Mouse (Mus musculus) retina, embryonic 14.5 days (tissue): ENCODE results near the gene Celsr1.
A peak's percentile ranks its signal among the peaks of the same experiment; 100 is the strongest.
"Not testable (repeated sequence)": the region's sequence is repeated elsewhere in the genome, so short reads cannot be mapped to it uniquely, and the experiment has no call there.

Experiments used
- DNase-seq: peaks from one replicate; pipeline ENCODE4 v3.0.0-alpha.2; 2015; ENCODE audit warnings: low spot score

Celsr1 gene

DNA sequence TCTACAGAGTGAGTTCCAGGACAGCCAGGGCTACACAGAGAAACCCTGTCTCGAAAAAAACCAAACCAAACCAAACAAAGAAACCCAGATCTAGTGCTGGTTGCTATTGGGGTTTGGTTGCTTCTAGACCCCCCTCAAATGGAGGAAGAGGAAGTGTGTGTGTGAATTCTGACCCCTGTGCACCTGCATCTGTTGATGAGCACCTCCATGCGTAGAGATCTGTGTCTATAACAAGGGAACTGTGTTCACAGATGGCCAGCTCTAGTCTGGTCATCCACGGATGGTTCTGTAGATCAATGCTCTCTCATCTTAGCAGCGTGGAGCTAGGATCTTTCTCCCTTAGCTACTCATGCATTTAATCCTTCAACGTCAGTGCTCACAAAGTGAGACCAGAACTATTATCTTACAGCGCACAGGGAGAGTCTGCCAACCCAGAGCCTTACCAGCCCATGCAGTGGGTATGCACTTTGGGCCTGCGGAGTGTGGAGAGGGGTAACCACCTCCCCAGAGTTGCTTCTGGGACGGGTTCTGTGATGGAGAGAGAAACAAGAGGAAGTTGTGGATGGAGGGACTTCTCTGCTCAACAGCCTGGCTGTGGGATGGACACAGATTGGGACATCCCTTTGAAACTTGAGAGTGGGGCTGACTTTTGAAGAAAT lies 30.7 kb upstream of the Celsr1 start:
- no peak for DNase-seq

DNA sequence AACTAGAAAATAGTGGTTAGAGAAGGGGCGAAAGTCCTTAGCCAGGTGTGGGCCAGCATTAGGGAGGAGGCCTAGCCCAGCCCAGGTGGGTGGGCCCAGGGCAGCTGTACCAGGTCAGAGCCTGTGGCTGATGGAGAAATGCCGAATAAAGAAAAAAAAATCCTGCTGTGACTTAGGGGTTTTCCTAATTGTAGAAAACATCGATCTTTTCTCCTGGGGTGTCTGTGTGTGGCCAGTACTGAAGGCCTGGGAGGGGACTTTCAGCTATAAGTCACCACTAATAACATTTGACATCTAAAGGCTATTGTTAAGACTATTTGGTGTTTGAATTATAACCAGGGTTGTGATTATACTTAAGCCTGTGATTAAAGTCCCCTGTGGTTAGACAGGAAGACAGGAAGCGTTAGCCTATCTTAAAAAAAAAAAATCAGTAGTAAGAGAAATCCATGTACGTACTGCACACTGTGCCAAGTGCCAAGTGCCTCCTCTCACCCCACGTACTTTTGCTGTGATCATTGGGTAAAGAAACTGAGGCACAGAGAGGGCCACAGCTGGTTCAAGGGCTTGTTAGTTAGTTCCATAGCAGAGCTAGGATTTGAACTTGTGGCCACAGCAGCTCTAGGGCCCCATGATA lies 28.4 kb upstream of the Celsr1 start:
- no peak for DNase-seq

DNA sequence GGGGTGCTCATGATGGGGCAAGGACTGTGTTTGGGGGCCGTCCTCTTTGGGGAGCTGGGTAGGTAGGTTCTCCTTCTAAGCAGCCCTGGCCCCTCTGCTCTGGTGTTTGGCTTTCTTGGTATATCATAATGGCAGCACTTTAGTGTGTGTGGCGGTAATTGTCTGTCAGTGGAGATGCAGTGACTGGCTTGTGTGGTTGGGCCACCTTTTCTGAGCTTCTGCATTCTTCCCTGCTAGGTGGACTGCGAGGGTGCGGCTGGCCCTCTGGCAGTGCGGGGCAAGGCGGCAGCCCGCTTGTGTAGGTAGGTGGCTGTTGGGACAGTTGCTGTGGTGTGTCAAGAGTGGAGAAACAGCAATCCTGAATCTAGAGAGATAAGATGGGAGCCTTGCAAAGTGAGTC lies 27.6 kb upstream of the Celsr1 start:
- no peak for DNase-seq

DNA sequence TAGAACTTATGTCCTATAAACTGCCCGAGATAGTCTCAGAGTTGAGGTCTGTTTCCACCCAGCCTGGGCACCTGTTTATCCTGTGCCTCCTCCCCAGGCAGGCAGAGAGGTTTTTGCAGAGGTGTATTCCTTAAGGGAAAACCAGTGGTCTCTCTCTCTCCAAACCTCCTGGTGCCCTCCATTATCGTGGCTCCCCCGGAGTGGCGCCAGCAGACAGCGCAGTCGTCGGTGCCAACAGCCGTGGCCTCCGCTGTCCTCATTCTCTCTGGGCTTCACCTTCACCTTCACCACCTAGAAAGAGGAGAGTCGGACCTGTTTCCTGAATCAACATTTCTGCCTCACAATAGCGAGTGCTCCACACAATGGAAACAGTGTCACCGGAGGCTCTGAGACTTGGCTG lies 27.0 kb upstream of the Celsr1 start:
- DNase-seq = no peak

DNA sequence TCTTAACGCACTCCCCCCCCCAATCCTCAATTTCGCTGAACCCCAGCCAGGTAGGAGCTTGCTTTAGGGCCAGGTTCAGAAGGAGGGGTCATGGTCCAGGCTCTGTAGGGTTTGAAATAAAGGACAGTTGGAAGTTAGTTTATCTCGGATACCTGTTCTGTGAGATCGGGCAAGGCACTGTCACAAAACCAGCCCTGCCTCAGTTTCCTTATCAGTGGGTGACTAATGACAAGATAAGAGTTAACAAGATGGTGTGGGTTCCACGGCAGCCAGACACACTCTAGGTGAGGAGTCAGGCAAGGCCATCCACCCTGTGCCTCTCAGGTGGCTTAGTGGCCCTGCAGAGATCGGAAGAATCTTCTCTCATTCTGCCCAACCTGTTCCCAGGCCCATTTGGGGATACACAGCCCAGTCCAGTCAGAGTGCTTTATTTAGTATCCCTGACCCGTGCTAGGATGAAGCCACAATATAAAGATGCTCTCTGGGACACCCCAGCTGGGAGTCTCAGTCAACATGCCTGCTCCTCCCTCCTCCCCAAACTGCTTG lies 26.3 kb upstream of the Celsr1 start:
- DNase-seq = no peak

DNA sequence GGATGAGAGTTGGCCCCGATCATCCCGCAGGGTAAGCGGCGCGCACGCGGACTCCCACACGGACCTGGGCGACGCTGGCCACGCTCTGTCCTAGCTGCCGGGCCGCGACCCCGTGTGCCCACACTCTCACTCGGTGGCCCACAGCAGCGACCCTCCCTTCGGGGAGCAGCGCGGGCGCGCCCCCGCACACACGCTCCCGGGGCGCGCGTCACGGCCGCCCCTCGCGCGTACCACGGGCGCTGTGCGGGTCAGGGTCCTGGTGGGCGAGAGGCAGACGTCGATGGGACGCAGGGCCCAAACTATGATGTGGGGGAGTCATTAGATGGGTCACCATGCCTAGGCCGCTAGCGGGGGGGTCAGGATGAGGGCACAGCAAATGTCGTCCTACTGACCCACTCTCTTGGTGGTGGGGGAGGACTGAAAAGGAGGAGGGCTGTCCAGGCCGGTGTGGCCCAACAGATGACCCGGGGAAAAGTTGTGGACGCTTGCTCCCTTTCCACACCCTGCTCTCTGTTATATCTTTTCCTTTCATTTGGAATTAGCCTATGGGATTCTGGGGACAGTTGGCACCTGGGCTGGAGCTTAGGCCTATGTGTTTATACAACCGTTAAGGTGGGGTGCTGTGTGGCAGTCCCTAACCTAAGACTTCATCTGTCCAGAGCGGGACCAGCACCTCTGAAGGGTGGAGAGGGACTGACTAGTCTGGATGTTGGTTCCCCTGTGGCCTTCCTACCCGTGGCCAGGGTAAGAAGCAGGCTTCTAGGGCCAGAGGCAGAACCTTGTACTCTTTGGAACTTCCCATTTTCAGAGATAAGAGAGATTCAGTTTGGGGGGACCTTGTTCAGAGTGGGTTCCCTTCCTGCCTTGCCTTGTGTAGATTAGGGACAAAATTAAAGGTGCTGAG lies 25.6 kb upstream of the Celsr1 start:
- no peak for DNase-seq

DNA sequence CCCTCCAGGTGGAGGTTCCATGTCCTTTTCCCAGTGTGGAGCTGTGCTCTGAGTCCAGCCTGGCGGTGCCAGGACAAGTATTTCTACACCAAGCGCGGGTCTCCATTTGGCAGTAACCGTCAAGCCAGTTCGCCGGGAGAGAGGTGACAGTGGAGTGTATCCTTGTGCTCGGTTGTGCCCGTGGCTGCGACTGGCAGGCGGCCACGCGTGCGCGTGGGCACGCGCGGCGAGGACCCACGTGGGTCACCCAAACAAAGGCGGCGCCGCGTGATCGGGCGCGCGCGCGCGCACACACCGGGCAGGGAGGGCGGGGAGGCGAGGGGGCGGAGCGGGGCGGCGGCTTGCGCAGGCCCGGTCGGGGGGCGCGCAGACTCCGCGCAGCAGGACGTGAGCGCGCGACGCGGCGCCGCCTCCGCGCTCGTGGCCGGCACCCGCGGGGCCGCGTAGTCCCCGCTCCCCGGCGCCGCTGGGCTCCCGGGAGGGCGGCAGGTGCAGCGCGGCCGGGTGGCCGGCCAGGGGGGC lies 24.9 kb upstream of the Celsr1 start:
- DNase-seq = peak; percentile 83

DNA sequence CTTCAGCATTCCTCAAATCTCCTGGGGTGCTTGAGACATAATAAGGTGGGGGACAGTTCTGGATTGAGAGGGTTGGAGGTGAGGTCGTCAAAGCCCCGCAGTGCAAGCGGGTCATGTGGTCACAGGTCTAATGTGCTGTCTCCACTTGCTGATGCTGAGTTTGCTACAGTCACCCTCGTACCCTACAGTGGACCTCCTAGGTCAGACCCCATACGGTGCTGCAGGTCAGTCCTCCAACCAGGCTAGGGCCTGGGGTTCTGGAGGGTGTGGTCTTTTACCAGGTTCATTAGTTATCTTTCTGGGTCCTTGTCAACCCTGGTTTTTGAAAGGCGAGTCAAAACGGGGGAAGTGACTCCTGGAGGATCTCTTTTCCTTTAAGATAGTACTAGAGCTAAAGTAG lies 24.3 kb upstream of the Celsr1 start:
- DNase-seq = no peak

DNA sequence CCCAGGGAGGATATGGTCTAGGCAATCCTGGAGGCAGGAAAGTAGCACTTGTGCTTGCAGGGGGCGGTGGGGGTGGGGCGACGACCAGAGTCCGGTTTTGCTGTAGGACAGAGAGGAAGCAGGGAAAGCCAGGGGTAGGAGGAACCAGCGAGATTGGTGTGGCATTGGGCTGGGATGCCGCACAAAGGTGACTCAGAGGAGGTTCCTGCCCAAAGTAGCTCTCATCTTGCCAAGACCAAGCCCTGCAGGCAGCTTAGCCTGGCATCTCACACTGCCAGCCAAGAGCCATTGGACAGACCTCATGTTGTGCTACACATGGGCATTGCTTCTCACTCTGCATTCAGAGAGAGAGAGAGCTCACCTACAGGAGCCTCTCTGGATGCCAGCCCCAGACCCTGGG lies 23.8 kb upstream of the Celsr1 start, which contains the start of gene Gramd4:
Gene Gramd4 (plus strand): TSS at position 283 of the 400 bp plus-strand sequence.
- no peak for DNase-seq

DNA sequence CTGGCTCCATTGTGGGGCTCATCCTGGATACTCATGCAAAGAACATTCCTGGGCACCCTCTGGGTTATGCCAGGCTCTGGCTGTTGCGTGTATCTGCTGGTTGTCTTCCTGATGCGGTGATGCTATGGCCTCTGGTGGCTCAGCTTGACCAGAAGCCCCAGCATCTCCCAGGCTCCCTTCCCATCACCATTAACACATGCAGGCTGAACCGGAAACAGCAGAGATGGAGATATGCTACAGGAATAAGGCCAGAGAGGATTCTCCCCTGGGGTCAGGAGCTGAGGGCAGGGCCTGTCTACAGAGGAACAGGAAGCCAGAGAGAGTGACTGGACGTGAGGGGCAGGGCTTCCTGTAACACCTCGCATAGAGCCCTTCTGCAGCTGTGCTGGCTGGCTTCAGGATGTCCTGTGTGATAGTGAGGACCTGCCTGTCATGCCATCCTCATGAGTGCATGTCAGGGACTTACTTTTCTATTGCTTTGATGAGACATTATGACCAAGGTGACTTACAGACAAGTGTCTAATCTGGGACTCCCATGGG lies 22.7 kb upstream of the Celsr1 start:
- DNase-seq = no peak

DNA sequence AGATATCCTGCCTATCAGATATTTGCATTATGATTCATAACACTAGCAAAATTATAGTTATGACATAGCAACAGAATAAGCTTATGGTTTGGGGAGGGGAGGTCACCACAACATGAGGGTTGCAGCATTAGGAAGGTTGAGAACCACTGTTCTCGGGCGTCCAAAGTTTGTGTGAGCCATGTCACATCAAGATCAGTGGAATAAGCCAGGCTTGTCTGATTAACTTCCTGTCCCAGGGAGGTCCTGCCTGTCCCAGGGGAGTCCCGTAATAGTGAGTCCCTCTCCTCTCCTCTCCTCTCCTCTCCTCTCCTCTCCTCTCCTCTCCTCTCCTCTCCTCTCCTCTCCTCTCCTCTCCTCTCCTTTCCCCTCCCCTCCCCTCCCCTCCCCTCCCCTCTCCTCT lies 21.3 kb upstream of the Celsr1 start:
- DNase-seq = not testable (repeated sequence)

DNA sequence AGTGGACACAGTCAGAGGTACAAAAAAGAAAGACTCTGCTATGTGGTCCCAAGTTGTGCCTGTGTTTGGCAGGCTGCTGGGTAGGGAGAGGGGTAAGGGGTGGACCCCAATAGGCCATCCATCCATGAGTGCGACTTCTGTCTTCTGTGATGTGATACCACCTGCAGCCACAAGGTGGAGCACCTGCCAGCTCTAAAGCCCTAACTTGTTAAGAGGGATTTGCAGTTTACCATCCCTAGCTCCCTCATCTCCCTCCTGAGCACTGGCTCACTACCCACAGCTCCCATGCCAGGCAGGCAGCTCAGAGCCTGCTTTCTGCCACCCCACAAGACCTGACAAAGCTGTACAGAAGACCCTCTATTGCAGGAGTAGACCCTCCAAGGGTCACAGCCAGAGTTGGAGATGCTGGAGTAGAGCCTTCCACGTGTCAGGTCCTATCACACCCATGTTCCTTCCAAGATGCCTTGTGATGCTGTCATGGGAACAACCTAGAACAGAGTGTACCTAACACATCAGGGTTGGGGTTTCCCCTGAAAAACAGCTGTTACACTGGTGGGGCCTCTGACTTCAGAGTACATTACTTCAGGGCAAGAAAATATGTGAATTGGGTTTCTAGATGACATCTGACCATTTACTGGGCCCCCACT lies 20.4 kb upstream of the Celsr1 start:
- DNase-seq = peak; percentile 89

DNA sequence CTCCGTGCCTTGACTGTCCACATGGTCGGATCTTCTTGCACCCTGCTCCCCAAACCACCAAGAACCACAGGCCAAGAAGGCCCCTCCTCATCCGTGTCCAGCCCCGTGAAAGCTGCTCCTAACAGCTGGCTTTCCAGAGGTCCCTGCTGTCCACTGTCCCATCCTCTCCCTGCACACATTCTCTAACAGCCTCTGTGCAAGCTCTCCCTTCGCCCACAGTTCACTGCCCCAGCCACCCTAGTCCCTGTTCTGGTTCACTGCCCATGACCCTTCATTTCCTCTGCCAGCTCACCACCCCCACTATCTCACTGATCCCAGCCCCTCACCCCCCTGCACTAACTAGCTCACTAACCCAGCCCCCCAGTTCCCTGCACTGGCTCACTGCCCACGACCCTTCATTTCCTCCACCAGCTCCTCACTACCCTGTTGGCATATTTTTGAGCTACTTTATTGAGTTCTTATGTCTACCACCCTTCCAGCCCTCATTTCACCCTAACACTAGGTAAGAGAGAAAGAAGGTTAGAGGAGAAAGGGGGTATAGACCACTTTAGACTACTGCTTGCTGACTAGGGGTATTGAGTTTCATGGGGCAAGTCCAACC lies 18.4 kb upstream of the Celsr1 start:
- DNase-seq = no peak

DNA sequence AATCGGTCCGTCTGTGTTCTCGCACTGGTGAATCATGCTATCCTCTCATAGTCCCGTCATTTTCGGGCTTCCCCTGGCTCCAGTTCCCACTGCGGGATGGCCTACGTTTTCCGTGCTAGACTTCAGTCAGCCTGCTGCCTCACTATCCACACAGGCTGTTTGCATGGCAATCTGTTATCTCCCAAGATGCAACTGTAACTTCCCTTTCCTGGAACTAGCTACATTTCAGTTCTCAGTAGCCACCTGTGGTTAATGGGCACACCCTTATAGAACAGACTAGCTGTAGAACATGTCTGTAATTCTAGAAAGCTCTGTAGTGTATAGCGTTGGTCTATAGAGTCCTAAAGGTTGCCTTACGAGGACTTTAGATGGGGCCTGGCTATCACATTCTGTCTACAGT lies 17.6 kb upstream of the Celsr1 start:
- DNase-seq = no peak

DNA sequence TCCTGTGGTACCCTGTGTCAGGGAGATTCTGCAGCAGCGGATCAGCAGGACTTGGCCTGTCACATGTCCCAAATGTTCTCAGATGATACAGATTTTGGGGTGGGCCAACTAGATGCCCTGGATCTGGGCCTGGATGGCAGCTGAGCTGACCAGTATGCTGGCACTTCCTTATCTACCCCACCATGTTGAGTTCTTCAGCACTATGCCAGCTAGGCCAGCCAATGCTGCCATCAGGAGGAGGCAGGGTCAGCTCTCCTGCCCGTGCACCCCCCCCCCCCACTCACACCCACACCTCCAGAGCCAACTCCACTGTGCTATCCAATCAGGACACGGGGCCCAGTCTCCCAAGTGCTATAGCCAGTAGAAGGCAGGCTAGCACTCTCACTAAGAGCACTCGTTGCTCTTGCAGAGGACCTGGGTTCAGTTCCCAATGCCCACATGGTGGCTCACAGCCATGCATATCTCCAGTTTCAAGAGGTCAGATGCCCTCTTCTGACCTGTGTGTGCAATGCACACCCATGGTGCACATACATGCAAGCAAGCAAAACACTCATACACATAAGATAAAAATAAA lies 16.7 kb upstream of the Celsr1 start:
- DNase-seq = no peak

DNA sequence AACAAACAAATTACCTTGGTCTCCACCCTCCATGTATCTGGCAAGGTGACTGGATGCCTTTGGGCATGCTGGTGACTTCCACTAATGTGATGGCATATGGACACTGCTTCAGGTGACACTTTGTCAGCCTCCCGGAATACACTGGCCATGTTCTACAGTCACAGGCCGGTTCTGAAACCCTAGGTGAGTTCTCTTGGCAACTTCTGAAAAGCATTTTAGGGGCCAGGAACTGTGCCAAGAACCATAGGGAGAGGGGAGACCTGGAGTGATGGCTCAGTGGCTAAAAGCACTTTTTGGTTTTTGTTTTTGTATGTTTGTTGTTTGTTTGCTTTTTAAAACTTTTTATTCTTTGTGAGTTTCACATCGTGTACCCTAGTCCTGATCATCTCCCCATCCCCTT lies 15.9 kb upstream of the Celsr1 start:
- DNase-seq = no peak

DNA sequence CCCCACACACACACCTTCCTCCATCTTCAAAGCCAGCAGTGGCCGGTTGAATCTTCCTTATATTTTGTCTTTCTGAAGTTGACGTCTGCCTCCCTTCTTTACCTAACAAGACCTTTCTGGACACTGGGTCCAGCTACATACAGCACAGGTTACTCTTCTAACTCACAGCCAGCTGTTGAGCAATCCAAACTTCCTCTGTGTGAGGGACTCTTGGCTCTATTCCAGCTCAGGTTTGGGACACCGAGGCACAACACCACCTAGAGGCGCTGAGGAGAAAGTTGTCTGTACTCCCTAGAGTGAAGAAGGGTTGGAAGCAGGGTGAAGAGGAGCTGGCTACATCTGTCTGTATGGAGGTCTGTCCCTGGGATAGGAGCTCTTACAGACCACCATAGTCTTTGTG lies 8.8 kb upstream of the Celsr1 start:
- no peak for DNase-seq

DNA sequence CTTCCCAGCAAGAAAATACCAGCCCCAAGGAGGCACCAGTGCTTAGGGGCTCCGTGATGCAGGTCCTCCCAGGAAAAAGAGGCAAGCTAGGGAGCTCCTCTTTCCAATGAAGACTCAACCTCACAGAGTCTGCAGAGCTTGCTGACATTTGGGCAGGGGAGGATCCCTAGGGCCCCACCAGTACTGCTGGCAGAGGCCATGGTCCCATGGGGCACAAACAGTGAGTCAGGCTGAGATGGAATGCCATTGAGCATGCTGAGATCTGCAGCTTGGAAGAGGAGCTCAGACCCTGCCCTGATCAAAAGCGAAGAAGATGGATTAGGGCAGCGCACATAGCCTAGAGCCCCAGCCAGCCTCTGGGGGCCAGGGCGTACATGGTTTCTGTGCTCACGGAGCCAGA lies 7.8 kb upstream of the Celsr1 start:
- no peak for DNase-seq

DNA sequence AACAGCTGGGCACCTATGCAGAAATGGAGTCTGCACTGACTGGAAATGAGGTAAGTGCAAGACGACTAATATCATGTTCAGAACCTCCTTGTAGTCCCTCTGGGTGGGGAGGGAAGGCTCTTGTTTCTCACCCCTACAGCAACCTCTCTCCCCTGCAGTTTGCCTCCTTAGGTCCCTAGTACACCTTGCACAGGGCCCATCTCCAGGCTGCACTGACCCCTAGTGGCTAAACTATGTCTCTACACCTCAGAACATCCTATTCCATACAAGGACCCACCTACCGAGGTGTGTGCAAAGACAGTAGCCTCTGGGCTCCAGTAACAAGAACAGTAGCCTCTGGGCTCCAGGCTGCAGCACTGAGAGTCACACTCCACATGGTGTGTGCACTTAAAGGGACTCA lies 5.2 kb upstream of the Celsr1 start:
- peak; percentile 89 for DNase-seq

DNA sequence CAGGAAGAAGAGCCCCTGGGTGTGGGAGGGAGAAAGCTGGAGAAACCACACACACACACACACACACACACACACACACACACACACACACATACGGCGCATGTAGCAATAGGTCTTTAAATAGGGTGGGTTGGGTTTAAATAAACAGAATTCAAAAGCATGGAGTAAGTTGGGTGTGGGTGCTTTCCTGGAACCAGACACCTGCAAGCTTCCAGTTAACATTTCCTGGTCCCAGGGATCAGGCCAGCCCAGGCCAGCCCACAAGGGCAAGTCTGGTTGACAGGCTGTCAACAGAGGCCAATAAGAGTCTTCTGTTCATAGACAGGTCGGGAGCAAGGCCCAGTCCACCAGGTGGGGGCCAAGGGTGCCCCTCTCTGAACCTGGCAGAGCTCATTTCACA lies 2.3 kb upstream of the Celsr1 start:
- no peak for DNase-seq

DNA sequence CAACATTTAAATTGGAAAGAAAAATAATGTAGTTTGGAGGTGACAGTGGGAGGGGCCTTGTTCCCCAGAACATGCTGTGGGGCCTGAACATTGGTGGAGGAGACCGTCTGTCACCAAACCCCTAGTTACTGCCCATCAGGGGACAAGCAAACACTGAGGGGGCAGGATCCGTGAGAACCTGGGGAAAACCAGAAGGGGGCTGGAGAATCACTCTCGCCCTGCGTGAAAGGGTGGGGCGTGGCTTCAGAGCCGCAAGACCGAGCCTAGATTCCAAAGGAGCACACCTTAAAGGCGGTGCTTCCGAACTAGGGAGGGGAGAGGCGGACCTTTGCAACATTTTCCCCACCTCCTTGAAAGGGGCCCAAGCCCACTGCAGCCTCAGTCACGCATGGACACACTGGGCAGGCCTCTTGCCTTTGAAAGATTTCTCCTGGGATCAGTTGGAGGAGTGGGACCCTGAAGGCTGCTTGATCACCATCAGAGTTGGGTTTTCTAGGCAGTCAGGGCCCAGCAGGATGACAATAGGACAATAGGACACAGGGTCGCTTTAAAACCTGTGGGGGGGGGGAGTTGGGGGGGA lies 1.3 kb upstream of the Celsr1 start:
- no peak for DNase-seq
